Mouse (Mus musculus) limb, embryonic 15.5 days (tissue): ENCODE data around the gene Slfn5. TPM values are rescaled to one million over a fixed set of nuclear protein-coding genes. Genes with fewer than 3 reads are reported as not detected.
"Not testable (repeated sequence)": the region's sequence is repeated elsewhere in the genome, so short reads cannot be mapped to it uniquely, and the experiment has no call there.

Experiments
- ATAC-seq: fragments of 200-750 bp; cut with Nextera tagmentation; 2 replicates; pipeline ENCODE4 v1.8.0; 2017; ENCODE audit warnings: low read depth, moderate TSS enrichment; ENCODE audit not compliant: insufficient number of reproducible peaks, low FRiP score, low TSS enrichment
- H3K27ac ChIP-seq: fragments of 300-500 bp; sonication (generic); 2 replicates; pipeline ENCODE4 v1.5.1; 2015; ENCODE audit warnings: moderate library complexity, mild to moderate bottlenecking, inconsistent platforms
- H3K27me3 ChIP-seq: fragments of 300-500 bp; sonication (generic); 2 replicates; pipeline ENCODE4 v1.6.1; 2015; ENCODE audit warnings: inconsistent platforms
- H3K36me3 ChIP-seq: fragments of 300-500 bp; sonication (generic); 2 replicates; pipeline ENCODE4 v1.6.1; 2015; ENCODE audit warnings: inconsistent platforms
- H3K4me1 ChIP-seq: fragments of 300-500 bp; sonication (generic); 2 replicates; pipeline ENCODE4 v1.6.1; 2015; ENCODE audit warnings: inconsistent platforms
- H3K4me2 ChIP-seq: fragments of 300-500 bp; sonication (generic); 2 replicates; pipeline ENCODE4 v1.6.1; 2015; ENCODE audit warnings: mild to moderate bottlenecking, inconsistent platforms
- H3K4me3 ChIP-seq: fragments of 300-500 bp; sonication (generic); 2 replicates; pipeline ENCODE4 v1.5.1; 2015; ENCODE audit warnings: mild to moderate bottlenecking, inconsistent platforms
- H3K9ac ChIP-seq: fragments of 300-500 bp; sonication (generic); 2 replicates; pipeline ENCODE4 v1.6.1; 2015; ENCODE audit warnings: inconsistent platforms
- H3K9me3 ChIP-seq: fragments of 300-500 bp; sonication (generic); 2 replicates; pipeline ENCODE4 v1.6.1; 2016; ENCODE audit warnings: inconsistent platforms
- WGBS: fragments of 180-500 bp; shearing (Covaris S2); methylation state at CpG from one replicate; pipeline ENCODE4 v1.1.7; 2015; 5-methylcytosine and 5-hydroxymethylcytosine counted together
- polyA plus RNA-seq: library from polyadenylated mRNA; unstranded; fragments of >200 nt; fragmentation: Nextera tagmentation; extraction: Ambion mirVana; gene quantifications from 2 replicates; pipeline ENCODE4 v1.2.1, GENCODE M21; 2015

Gene Slfn5
- polyA plus RNA-seq, 1 experiment from 2014 or later, result 3.1 TPM

DNA sequence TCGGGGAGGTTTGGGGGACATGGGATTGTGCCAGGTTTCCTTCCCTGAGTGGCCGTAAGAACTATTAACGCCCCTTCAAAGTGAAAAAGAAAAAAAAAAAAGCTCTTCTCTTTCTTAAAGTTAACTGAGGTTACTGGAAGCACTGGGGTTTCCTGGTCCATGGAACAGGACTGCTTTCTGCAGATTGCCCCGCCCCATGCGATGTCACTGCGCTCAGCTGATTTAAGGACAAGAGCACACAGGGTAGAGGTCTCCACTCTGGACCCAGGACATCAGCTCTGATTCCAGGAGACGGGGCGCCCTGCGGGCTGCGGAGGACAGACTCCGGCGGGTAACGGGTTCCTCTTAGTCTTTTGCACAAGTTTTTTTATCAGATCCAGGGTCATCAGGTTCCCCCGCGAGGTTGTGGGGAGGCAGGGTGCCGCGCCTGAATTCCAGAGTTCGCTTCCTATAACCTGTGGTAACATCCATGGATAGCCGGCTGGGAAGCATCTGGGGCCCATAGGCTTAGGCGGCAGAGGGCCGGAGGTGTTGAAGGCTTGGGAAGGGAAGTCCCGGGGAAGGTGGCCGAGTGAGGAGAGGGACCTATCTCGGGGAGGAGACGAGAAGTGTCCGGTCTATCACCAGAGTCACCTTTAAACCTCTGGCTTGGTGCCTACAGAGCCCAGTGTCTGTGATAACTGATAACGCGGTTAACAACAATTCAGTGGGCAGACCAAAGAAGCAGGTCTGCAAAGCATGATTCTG is 889 bp downstream of the Slfn5 start:
- peak overlapping the region; percentile 14 for H3K4me2 ChIP-seq
- H3K4me3 ChIP-seq, result peak overlapping the region; percentile 9; the same call in 1 of the 2 replicates
- 8% methylated on average over 28 of the region's 28 CpGs for WGBS
- no peak overlapping the region for H3K9ac ChIP-seq
- ATAC-seq, result no peak
- H3K27ac ChIP-seq, result no peak overlapping the region
- peaks cover 12% of the 10 kb centered on the region; the same call in 1 of the 2 replicates for H3K4me1 ChIP-seq
- H3K9me3 ChIP-seq, result no peaks in the 10 kb centered on the region
- H3K36me3 ChIP-seq, result no peaks in the 10 kb centered on the region
- H3K27me3 ChIP-seq, result peaks cover 48% of the 10 kb centered on the region

DNA sequence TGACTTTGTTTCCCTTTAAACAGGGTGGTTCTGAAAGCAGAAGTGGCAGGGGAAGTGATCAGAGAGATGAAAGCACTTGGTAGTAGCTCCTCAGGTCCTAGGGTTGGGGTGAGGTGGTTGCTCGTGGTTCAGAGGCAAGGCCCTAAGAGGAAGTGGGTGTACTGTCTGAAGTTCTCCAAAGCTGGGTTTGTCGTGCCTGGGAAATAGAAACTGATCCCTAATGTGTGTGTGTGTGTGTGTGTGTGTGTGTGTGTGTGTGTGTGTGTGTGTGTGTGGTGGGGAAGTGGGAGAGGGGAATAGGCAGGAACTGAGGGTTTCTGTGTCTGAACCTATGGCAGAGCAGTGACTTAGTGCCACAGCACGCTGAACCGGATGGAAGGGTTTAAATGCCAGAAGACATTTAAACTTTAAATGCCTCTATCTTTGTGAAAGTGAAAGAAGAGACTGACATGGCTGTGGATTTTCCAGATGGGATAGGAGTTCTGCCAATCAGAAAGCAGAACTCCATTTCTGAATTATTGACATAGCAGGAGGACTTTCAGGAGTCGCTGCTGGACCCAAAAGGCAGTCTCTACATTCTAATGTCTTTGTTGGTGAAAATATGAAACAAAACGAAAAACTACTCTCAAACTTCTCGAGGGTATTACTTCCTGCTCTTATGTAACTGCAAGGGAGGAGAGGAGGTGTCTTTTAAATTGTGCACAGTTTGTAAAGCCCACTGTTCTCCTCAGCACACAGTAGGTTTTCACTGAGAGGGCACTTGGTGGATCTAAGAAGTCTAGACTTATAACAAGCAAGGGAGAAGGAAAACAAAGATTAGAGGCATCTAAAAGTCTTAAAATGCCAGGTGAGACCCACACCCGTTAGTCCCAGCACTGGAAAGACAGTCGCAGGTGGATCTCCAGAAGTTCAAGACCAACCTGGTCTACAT is 1.7 kb downstream of the Slfn5 start:
- peaks cover 12% of the 10 kb centered on the region; the same call in 1 of the 2 replicates for H3K4me1 ChIP-seq
- H3K27ac ChIP-seq, result no peak overlapping the region
- 56% methylated on average over 9 of the region's 9 CpGs for WGBS
- H3K27me3 ChIP-seq, result peaks cover 48% of the 10 kb centered on the region
- H3K36me3 ChIP-seq, result no peaks in the 10 kb centered on the region
- H3K9ac ChIP-seq, result no peak overlapping the region
- no peak for ATAC-seq
- H3K4me3 ChIP-seq, result 0 out of 2 replicates have a peak overlapping the region, but pooled peaks have one; percentile 9
- H3K9me3 ChIP-seq, result no peaks in the 10 kb centered on the region
- 0 out of 2 replicates have a peak overlapping the region, but pooled peaks have one; percentile 14 for H3K4me2 ChIP-seq

DNA sequence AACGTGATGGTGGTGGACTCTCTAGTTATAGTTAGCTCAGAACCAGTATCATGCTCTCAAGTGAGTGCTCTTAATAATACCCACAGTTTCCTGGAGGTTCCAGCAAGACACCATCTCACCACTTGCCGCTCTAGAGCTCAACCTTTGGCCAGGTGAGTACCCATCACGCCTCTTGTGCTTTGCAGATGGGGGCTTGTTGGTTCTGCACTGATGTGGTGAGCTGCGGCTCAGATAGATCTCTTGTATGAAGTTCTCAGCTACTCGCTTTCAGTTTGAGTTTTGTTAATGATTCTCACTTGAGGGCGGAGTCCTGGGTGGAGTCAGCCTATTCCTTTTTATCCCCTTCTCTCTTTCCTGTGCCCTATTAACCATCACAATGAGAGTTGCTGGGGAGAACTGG is 3.5 kb downstream of the Slfn5 start:
- no peak for ATAC-seq

DNA sequence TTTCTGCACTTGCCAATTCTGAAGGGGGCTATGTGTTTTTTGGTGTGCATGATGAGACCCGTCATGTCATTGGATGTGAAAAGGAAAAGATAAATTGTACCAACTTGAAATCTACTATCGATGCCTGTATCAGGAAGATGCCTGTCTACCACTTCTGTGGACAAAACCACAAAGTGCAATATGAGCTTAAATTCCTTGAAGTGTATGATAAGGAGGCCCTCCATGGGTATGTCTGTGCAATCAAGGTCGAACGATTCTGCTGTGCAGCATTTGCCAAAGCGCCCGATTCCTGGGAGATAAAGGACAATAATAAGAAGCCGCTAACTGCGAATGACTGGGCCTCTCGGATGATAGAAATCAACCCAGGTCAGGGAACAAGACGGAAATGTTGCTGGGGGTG is 5.8 kb downstream of the Slfn5 start:
- no peak overlapping the region for H3K9ac ChIP-seq
- no peak overlapping the region for H3K4me2 ChIP-seq
- no peak overlapping the region for H3K4me3 ChIP-seq
- H3K36me3 ChIP-seq, result no peaks in the 10 kb centered on the region
- peaks cover 3% of the 10 kb centered on the region; the same call in 1 of the 2 replicates for H3K4me1 ChIP-seq
- ATAC-seq, result no peak
- H3K9me3 ChIP-seq, result no peaks in the 10 kb centered on the region
- peaks cover 24% of the 10 kb centered on the region for H3K27me3 ChIP-seq
- 83% methylated on average over 10 of the region's 10 CpGs for WGBS
- H3K27ac ChIP-seq, result no peak overlapping the region

More for the DNA sequence above, 3.5 kb downstream of the Slfn5 start:
- Histone ChIP-seq H3K27me3 (peaks cover 45% of the 10 kb centered on the region), H3K9ac (no peak overlapping the region), H3K36me3 (no peaks in the 10 kb centered on the region), H3K9me3 (no peaks in the 10 kb centered on the region), H3K4me3 (no peak overlapping the region), H3K4me2 (no peak overlapping the region), H3K27ac (no peak overlapping the region), H3K4me1 (peaks cover 12% of the 10 kb centered on the region; the same call in 1 of the 2 replicates)
- WGBS, result 78% methylated on average over 6 of the region's 6 CpGs

DNA sequence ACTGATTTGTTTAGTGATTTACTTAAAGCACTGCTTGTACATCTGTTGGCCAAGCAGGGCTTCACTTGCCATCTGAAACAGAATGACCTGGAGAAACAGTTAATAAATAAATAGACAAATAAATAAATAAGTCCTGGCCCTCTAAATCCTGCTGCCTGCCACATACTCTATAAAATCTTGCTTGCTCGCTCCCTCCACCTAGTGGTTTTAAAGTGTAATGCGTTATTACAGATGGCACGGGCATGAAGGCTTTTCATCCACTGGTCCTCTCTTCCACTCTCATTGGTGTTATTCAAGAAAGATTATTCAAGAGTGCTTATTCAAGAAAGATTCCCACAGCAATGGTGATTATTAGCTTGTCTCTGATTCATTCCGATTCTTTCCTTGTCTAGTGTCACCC is 8.5 kb downstream of the Slfn5 start:
- ATAC-seq, result no peak
- Histone ChIP-seq H3K4me2 (no peak overlapping the region), H3K4me1 (no peaks in the 10 kb centered on the region), H3K4me3 (no peak overlapping the region), H3K27me3 (0 out of 2 replicates have a peak, but pooled peaks cover under 1% of the 10 kb centered on the region), H3K36me3 (no peaks in the 10 kb centered on the region), H3K9me3 (no peaks in the 10 kb centered on the region), H3K9ac (no peak overlapping the region), H3K27ac (no peak overlapping the region)
- WGBS, result 13% methylated on average over 4 of the region's 4 CpGs

GRCm38 (mm10) chr11:82961743-82962142 is 10.6 kb downstream of the Slfn5 start:
- no peaks in the 10 kb centered on the region for H3K9me3 ChIP-seq
- ATAC-seq, result no peak
- no peaks in the 10 kb centered on the region for H3K4me1 ChIP-seq
- H3K4me3 ChIP-seq, result no peak overlapping the region
- H3K36me3 ChIP-seq, result no peaks in the 10 kb centered on the region
- H3K27me3 ChIP-seq, result no peaks in the 10 kb centered on the region
- 51% methylated on average over 2 of the region's 2 CpGs for WGBS
- H3K4me2 ChIP-seq, result no peak overlapping the region
- H3K27ac ChIP-seq, result no peak overlapping the region
- H3K9ac ChIP-seq, result no peak overlapping the region

GRCm38 (mm10) chr11:82962215-82962614 is 11.1 kb downstream of the Slfn5 start:
- H3K9me3 ChIP-seq, result no peaks in the 10 kb centered on the region
- H3K4me3 ChIP-seq, result no peak overlapping the region
- no peak overlapping the region for H3K27ac ChIP-seq
- H3K27me3 ChIP-seq, result no peaks in the 10 kb centered on the region
- no peaks in the 10 kb centered on the region for H3K4me1 ChIP-seq
- ATAC-seq, result no peak
- 83% methylated on average over 8 of the region's 8 CpGs for WGBS
- no peaks in the 10 kb centered on the region for H3K36me3 ChIP-seq
- no peak overlapping the region for H3K4me2 ChIP-seq
- H3K9ac ChIP-seq, result no peak overlapping the region

DNA sequence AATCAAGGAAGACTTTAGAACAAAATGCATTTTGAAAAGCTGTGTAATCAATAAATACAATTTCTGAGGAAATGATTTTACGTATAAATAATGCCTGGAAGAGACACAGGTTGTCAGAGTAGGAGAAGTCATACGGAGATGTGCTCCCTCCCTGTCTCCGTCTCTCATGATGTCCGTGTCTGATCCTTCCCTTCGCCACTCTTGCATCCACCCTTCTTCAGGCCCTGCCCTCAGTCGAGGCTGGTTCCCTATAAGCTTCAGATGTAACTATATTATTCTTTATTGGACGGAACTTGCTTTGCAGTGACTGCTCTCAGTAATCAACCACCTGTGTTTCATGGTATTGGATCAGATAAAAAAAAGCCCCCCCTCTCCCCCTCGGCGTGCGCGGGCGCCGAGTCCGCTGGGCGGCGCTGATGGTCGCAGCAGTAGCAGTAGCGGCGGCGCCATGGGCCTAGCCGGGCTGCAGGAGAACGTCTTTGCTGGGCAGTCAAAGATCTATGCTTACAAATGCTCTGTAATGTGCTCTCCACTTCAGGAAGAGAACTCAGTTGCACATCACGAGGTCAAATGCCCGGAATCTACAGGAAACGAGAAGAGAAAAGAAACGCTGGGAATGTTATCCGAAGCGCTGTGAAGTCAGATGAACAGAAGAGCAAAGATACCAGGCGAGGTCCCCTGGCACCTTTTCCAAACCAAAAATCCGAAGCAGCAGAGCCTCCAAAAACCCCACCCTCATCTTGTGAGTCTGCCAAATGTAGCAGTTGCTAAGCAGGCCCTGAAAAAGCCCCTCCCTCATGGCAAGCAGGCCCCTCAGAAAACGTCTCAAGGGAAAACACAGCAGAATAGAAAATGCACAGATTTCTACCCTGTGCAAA is 19.8 kb downstream of the Slfn5 start:
- Histone ChIP-seq H3K4me2 (peak overlapping the region; percentile 41), H3K4me3 (peak overlapping the region; percentile 24), H3K9ac (no peak overlapping the region), H3K9me3 (no peaks in the 10 kb centered on the region), H3K36me3 (no peaks in the 10 kb centered on the region), H3K27me3 (no peaks in the 10 kb centered on the region), H3K4me1 (peaks cover 16% of the 10 kb centered on the region), H3K27ac (no peak overlapping the region; the same call in 1 of the 2 replicates)
- 8% methylated on average over 31 of the region's 31 CpGs for WGBS
- no peak for ATAC-seq

GRCm38 (mm10) chr11:82971590-82971974 is 20.4 kb downstream of the Slfn5 start:
- H3K27me3 ChIP-seq, result no peaks in the 10 kb centered on the region
- peak overlapping the region; percentile 41 for H3K4me2 ChIP-seq
- H3K4me1 ChIP-seq, result peaks cover 16% of the 10 kb centered on the region
- ATAC-seq, result no peak
- H3K9ac ChIP-seq, result no peak overlapping the region
- no peak overlapping the region for H3K27ac ChIP-seq
- H3K36me3 ChIP-seq, result no peaks in the 10 kb centered on the region
- H3K4me3 ChIP-seq, result no peak overlapping the region
- H3K9me3 ChIP-seq, result no peaks in the 10 kb centered on the region
- WGBS, result 73% methylated on average over 11 of the region's 11 CpGs

DNA sequence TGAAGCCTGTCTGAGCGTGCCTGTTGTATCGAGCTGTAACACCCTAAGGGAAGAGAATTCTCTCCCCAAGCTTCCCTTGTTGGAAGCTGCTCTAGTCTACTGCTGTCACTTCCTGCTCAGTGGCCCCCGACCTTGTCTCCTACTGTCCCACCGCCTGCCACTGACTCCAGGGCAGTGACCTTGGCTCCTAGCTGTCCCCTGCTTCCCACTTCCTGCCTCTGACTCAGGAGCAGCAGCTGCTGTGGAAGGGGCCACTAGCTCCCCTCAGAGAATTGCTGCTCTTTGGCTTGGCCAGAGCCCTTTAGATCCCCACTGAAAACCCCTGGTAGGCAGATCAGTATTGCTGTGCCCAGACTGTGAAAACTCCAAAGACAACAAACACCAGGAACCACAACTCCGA is 22.8 kb downstream of the Slfn5 start:
- Histone ChIP-seq H3K27ac (no peak overlapping the region), H3K9me3 (no peaks in the 10 kb centered on the region), H3K4me1 (peaks cover 16% of the 10 kb centered on the region), H3K27me3 (no peaks in the 10 kb centered on the region), H3K9ac (no peak overlapping the region), H3K36me3 (no peaks in the 10 kb centered on the region), H3K4me3 (no peak overlapping the region), H3K4me2 (no peak overlapping the region)
- 31% methylated on average over 5 of the region's 5 CpGs for WGBS
- ATAC-seq, result no peak

DNA sequence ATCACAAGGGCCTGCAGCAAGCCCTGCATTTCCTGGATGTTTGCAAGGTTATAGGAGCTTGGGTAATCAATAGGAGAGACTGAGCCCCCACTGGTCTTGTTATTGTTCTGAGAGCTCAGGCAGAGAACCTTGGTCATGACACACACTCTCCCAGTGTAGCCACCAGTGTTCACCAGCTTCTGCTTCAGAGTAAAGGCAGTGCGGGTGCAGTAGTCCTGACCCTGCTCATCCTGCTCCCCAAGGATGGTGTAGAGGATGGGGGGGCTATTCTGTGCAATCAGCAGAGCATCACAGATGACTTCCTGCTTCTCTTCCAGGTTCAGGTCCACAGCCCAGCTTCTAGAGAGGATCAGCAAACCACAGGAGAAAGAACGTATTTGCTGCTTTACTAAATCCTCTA is 31.3 kb downstream of the Slfn5 start:
- not testable (repeated sequence) for H3K4me3 ChIP-seq, H3K9me3 ChIP-seq, ATAC-seq, H3K4me2 ChIP-seq, H3K27me3 ChIP-seq, H3K27ac ChIP-seq, H3K4me1 ChIP-seq, H3K9ac ChIP-seq
- 83% methylated on average over 2 of the region's 2 CpGs for WGBS
- peaks cover 42% of the 10 kb centered on the region for H3K36me3 ChIP-seq
